Mouse (Mus musculus) R1 (cell line): ENCODE measurements around the gene Cd300c.
A peak's percentile ranks its signal among the peaks of the same experiment; 100 is the strongest.
"Not testable (repeated sequence)": the region's sequence is repeated elsewhere in the genome, so short reads cannot be mapped to it uniquely, and the experiment has no call there.

Experiments used
- DNase-seq: peaks from one replicate; pipeline ENCODE4 v3.0.0-alpha.2; 2018; ENCODE audit warnings: low read depth, low spot score

Gene Cd300c

GRCm38 (mm10) chr11:114968752-114969207 lies at the start of gene Cd300c:
Gene Cd300c, minus strand, starts transcription at chr11:114969157.
- no peak for DNase-seq

DNA sequence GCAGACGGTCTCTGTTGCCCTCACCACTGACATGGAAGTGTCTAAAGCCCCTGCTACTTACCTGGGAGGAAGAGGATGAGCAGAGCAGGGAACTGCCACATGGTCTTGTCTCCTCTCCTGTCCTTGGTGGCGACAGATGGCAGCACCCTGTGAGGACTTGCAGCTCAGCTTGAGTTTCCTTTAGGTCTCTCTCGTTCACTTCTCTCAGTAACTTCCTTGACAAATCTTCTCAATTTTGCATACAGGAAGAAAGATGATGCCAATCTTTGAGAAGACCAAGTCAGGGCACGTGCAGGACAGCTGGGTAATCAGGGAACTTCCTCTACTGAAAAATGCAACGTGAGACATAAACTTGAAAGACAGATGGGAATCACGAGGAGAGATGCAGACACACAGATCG lies 47.1 kb upstream of the Cd300c start, which contains the start of gene Cd300ld2:
Gene Cd300ld2, minus strand, starts transcription at position 101 of the 400 bp plus-strand sequence.
- DNase-seq = not testable (repeated sequence)

DNA sequence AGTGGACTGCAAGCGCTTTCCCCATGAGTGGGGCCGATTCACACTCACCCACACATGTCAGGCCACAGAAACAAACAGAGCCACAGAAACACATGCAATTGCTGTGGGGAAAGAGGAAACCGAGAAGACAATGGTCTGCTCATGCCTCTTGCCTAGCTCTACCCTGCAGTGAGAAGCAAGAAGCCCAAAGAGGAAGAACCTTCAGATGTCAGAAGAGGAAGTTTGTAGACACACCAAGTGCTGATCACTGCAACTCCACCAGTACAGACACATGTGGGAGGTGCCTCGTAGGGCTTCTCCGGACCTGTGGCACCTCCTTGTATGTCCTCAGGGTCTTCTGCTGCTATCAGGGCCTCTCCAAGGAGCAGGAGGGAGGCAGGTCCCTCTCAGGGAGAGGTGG lies 35.1 kb upstream of the Cd300c start:
- no peak for DNase-seq

GRCm38 (mm10) chr11:115001474-115002040 lies 32.6 kb upstream of the Cd300c start, which contains the start of gene Cd300c2:
Gene Cd300c2, minus strand, starts transcription at chr11:115001880.
- DNase-seq = no peak

GRCm38 (mm10) chr11:114989793-114990192 lies 20.8 kb upstream of the Cd300c start, which contains the start of gene Cd300ld:
Gene Cd300ld, minus strand, starts transcription at chr11:114989922.
- no peak for DNase-seq

DNA sequence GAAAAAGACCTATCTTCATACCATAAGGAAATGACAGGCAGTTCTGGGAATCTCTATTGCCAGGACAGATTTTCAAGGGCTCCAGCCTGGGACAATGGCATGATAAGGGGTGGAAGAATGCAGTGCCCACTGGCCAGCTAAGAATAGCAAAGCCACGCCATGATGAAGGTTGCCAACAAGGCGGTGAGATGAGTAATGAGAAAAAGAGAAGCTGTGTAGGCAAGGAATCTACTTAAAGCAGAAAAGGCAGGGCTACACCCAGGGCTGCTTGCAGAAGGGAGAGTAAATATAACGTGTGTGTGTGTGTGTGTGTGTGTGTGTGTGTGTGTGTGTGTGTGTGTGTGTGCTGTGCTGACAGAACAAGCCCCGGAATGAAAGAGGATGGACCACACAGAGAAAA lies 12.9 kb upstream of the Cd300c start:
- no peak for DNase-seq

DNA sequence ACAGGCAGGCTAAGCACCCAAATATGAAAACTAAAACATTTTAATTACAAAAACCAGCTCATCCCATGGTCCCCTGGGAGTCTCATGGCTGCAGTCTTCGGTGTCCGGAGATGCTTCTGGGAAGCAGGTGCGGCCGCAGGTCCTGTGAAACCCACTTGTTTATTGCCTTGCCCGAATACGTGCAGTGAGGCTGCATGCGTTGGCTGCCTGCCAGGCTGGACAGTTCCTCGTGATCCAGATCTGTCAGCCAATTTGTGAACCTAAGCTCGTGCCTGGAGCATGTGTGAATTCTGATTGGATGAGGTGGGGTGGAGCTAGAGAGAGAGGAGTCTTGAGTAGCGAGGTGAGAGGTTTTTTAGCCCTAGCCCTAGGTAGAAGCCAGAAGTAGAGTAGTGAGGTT lies 3.8 kb upstream of the Cd300c start:
- no peak for DNase-seq

- DNase-seq = no peak
Observed at GRCm38 (mm10) chr11:114965182-114965828, 3.7 kb downstream of the Cd300c start.

DNA sequence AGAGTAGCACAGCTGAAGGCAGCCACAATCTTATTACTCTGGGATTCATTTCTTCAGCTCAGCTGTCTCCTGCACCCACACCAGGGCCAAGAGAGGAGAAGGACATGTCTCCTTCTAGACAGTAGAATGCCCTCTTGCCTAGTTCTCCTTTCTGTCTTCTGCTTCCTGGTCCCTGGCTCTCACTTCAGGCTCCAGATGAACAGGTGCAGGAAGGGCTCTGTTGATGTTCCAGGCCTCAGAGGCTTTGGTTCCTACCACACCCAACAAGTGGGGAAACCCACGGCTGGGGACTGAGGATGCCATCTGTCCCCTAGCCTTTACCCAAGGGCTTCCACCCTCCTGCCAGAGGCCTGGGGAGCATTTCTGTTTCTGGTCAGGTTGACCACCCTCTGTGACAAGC lies 8.6 kb downstream of the Cd300c start:
- DNase-seq = no peak

- DNase-seq = no peak
Observed at GRCm38 (mm10) chr11:114934144-114934543, 34.8 kb downstream of the Cd300c start, which contains the start of gene Cd300lb. Gene Cd300lb, minus strand, starts transcription at chr11:114934386.

GRCm38 (mm10) chr11:114933591-114933990 lies 35.4 kb downstream of the Cd300c start:
- no peak for DNase-seq

DNA sequence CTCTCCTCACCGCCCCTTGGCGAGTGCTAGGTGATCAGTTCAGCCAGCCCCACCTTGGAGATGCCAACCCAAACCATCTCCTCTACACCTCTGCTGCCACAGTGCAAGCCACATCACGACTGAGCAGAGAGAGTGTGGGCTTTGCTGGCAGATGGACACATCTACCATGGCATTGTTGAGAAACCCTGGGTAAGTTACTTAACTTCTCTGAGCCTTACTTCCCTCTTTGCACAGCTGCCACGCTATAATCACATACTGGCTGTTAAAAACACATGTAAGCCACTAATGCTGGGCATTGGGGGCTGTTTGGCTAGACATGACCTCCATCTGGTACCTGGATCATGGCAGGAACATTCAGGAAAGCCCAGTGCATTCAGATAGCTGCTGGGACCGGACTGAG lies 37.9 kb downstream of the Cd300c start:
- no peak for DNase-seq

DNA sequence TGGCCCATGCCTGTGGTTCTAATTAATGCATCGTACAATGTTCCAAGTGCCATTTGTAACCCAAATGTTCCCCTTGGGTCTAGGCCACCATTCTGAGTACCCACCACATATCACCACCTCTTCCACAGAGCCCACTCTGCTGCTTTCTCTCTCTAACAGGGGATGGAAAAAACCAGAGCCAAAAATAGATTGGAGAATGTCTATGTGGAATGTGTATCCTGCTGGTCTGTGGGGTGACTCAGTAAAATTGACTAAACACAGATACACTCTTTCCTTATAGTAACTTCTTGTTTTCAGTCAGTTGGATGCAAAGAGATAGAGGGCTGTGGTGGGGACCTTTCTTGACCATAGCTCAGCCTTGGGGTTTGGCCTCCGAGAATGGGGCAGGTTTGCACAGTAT lies 39.4 kb downstream of the Cd300c start:
- no peak for DNase-seq

DNA sequence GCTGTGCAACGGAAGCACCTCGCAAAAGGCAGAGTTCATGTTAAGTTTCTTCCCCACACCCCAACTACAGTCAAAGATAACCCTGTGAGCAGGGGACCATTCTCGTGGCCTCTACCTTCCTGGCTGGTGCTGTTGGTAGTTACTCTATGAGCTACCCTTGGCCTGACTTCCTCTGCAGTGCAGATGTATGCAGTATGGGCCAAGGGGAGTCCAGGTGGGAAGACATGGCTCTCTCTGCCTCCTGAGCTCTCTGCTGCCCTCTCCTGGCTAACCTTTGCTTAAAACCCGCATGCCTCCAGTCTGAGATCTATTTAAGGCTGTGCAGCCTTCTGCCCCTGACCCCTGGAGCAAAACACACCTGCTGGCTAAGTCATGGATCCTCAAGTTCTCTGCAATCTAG lies 45.0 kb downstream of the Cd300c start:
- peak; percentile 77 for DNase-seq

DNA sequence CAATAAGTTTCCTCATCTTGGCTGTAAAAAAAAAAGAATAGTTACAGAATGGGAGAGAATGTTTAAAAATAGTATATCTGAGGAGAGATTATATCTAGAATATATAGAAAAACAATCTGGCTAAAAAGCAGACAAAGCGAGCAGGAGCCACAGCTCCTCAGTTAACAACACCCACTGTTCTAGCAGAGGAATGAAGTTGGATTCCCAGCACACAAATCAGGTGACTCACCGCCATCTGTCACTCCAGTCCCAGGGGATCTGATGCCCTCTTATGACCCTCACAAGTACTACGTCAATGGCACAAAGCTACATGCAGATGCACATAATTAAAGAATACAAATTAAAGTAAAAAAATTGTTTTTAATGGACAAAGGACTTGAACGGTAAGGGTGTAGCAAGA lies 46.5 kb downstream of the Cd300c start:
- DNase-seq = no peak

GRCm38 (mm10) chr11:114917120-114917519 lies 51.8 kb downstream of the Cd300c start:
- no peak for DNase-seq

DNA sequence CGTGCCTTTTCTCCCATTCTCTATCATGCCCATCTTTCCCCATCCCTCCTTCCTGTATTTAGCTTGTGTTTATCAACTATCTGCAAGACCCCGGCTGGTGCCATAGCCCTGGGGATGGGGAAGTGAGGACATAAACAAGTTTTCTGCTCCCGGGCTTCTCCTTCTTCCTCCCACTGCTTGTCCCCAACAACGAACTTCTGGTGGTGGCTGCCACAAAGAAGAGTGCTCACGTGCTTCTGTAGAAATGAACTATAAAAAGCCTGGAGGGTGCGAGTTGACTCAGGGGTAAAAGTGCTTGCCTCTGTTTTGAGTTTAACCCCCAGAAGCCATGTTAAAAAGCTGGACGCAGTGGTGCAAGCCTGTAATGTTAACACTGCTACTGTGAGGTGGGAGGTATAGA lies 54.0 kb downstream of the Cd300c start:
- no peak for DNase-seq

DNA sequence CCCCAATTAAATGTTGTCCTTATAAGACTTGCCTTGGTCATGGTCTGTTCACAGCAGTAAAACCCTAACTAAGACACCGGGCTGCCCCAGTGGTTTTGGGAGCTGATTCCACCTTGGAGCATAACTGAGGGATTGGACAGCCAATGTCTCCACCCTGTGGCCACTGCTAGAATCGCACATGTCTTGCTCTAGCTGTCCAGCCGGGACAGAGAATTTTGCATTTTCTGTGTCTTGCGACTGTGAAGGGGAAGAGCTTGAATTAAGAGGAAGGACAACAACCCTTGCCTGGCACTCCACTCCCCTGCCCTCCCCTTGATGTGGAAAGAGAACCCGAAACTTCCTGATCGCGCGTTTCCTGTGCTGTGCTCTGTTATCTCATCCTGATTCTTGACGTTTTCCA lies 56.1 kb downstream of the Cd300c start:
- DNase-seq = peak; percentile 73

DNA sequence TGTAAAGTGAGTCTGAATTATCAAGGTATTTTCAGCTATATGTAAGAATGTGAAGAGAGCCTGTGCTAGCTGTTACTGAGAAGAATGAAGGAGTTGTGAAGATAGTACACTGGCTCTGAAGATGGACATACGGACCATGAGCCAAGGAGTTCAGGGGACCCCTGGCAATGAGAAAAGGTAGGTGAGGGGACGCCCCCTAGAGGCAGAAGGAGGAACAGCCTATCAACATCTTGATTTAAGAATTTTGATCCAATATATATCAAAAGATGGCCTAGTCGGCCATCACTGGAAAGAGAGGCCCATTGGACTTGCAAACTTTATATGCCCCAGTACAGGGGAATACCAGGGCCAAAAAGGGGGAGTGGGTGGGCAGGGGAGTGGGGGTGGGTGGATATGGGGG lies 59.4 kb downstream of the Cd300c start:
- DNase-seq = peak; percentile 38

DNA sequence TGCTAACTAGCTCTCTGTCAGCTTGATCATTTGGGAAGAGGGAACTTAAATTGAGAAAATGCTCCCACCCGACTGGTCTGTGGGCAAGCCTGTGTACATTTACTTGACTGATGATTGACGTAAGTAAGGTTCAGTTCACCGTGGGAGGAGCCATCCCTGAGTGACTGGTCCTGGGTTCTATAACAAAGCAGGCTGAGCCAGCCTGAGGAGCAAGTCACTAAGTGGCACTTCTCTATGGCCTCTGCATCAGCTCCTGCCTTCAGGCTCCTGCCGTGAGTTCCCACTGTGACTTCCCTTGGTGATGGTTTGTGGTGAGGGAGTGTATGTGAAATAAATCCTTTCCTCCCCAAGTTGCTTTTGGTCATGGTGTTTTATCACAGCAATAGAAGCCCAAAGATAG lies 60.9 kb downstream of the Cd300c start:
- DNase-seq = no peak

DNA sequence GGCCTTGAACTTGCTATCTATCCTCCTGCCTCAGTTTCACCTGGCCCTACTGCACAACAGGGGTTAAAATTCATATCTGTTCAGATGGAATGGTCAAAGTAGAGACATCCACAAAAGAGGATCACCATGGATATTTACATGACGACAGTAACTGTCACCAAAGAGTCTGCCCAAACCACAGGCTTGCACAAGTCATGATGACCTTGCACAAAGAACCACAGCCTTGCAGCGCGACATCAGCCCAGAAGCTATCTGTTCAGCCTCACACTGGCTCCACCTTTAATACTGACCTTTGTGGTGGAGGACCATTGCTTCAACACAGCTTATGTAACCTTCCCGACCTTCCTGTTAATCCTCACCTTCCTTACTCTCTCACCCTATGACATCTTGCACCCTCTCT lies 61.4 kb downstream of the Cd300c start:
- no peak for DNase-seq
